Mouse (Mus musculus): Measurements from ENCODE around the gene Tfap4. TPM values are rescaled to one million over a fixed set of nuclear protein-coding genes. Genes with fewer than 3 reads are reported as not detected.
A peak's percentile ranks its signal among the peaks of the same experiment; 100 is the strongest.

Tfap4 gene
- polyA plus RNA-seq, 1 experiment from 2014 or later, result 31.5 TPM

DNA sequence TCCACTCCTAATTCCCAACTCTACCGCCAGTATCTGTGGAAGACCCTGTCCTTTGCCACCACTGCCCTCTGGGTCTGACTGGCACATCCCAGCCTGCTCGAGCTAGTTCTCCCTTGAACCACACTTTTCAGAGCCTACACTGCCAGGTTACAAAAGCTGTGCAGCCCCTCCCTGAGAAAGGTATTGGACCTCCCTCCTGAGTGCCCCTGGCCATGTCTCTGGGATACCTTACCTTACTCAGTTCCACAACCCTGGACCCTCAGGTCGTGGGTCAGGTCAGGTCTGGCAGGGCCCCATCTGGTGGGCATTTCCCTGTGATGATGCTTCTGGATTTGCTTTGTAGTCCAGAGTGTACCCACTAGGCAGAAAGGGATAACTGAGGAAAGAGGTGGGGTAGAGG, 40.0 kb upstream of the Tfap4 start:
- Histone ChIP-seq H3K36me3 (no peaks in the 10 kb centered on the region), H3K27ac (no peak overlapping the region), H3K4me3 (no peak overlapping the region), H3K27me3 (no peaks in the 10 kb centered on the region), H3K9me3 (no peaks in the 10 kb centered on the region), H3K4me1 (peaks cover 90% of the 10 kb centered on the region), H3K9ac (no peak overlapping the region), H3K4me2 (replicated peaks) (no peak overlapping the region)
- no peak for ATAC-seq (ENCODE audit: insufficient number of reproducible peaks, insufficient read depth, low FRiP score, low TSS enrichment)
- WGBS, result 82% methylated on average over 3 of the region's 3 CpGs

- peaks cover 84% of the 10 kb centered on the region for H3K4me1 ChIP-seq
- no peaks in the 10 kb centered on the region for H3K36me3 ChIP-seq
- no peak for ATAC-seq (ENCODE audit: insufficient number of reproducible peaks, insufficient read depth, low FRiP score, low TSS enrichment)
- 30% methylated on average over 6 of the region's 6 CpGs for WGBS
- no peak overlapping the region for H3K9ac ChIP-seq
- H3K27ac ChIP-seq, result peak overlapping the region; percentile 26
- H3K4me2 ChIP-seq (replicated peaks), result peak overlapping the region; percentile 93
- H3K27me3 ChIP-seq, result no peaks in the 10 kb centered on the region
- H3K9me3 ChIP-seq, result no peaks in the 10 kb centered on the region
- H3K4me3 ChIP-seq, result no peak overlapping the region
Measured at GRCm38 (mm10) chr16:4598891-4599543, 39.4 kb upstream of the Tfap4 start.

DNA sequence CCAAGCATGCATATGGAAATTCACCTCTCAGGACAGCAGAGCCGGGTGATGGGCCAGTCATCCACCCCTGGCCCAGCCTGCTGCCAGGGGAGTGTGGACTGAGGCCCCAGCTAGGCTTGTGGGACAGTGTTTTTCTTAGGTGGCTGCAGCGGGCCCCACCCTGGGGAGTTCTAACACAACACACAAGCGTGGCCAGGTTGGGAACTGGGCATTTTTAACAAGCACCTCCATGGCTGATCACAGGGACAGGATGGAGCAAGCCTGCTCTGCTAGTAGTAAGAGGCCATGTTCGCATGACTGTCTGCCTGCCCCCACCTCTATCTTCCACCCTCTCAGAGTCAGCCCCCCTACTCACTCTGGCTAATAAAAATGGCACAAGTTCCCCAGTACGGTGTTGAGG, 38.4 kb upstream of the Tfap4 start:
- Histone ChIP-seq H3K27ac (peak overlapping the region; percentile 97; the same call in 1 of the 2 replicates), H3K4me2 (replicated peaks) (peak overlapping the region; percentile 93; the same call in 1 of the 2 replicates), H3K4me3 (peak overlapping the region; percentile 1; the same call in 1 of the 2 replicates), H3K9me3 (no peaks in the 10 kb centered on the region), H3K9ac (0 out of 2 replicates have a peak overlapping the region, but pooled peaks have one; percentile 1), H3K4me1 (peaks cover 84% of the 10 kb centered on the region), H3K27me3 (no peaks in the 10 kb centered on the region), H3K36me3 (no peaks in the 10 kb centered on the region)
- WGBS, result 59% methylated on average over 5 of the region's 5 CpGs
- ATAC-seq (ENCODE audit: insufficient number of reproducible peaks, insufficient read depth, low FRiP score, low TSS enrichment), result no peak

- H3K9me3 ChIP-seq, result no peaks in the 10 kb centered on the region
- H3K9ac ChIP-seq, result peak overlapping the region; percentile 38
- no peaks in the 10 kb centered on the region for H3K27me3 ChIP-seq
- peak overlapping the region; percentile 93 for H3K4me2 ChIP-seq (replicated peaks)
- peaks cover 84% of the 10 kb centered on the region for H3K4me1 ChIP-seq
- H3K27ac ChIP-seq, result peak overlapping the region; percentile 97; the same call in 1 of the 2 replicates
- no peak for ATAC-seq (ENCODE audit: insufficient number of reproducible peaks, insufficient read depth, low FRiP score, low TSS enrichment)
- H3K4me3 ChIP-seq, result peak overlapping the region; percentile 89; the same call in 1 of the 2 replicates
- 51% methylated on average over 7 of the region's 7 CpGs for WGBS
- H3K36me3 ChIP-seq, result no peaks in the 10 kb centered on the region
Measured at GRCm38 (mm10) chr16:4597296-4597695, 37.6 kb upstream of the Tfap4 start.

- Histone ChIP-seq H3K36me3 (no peaks in the 10 kb centered on the region), H3K9ac (peak overlapping the region; percentile 93), H3K4me1 (peaks cover 81% of the 10 kb centered on the region), H3K4me3 (peak overlapping the region; percentile 89), H3K9me3 (no peaks in the 10 kb centered on the region), H3K27ac (peak overlapping the region; percentile 97; the same call in 1 of the 2 replicates), H3K27me3 (no peaks in the 10 kb centered on the region), H3K4me2 (replicated peaks) (peak overlapping the region; percentile 93)
- 52% methylated on average over 2 of the region's 2 CpGs for WGBS
- ATAC-seq (ENCODE audit: insufficient number of reproducible peaks, insufficient read depth, low FRiP score, low TSS enrichment), result no peak
Measured at GRCm38 (mm10) chr16:4596836-4597235, 37.2 kb upstream of the Tfap4 start.

DNA sequence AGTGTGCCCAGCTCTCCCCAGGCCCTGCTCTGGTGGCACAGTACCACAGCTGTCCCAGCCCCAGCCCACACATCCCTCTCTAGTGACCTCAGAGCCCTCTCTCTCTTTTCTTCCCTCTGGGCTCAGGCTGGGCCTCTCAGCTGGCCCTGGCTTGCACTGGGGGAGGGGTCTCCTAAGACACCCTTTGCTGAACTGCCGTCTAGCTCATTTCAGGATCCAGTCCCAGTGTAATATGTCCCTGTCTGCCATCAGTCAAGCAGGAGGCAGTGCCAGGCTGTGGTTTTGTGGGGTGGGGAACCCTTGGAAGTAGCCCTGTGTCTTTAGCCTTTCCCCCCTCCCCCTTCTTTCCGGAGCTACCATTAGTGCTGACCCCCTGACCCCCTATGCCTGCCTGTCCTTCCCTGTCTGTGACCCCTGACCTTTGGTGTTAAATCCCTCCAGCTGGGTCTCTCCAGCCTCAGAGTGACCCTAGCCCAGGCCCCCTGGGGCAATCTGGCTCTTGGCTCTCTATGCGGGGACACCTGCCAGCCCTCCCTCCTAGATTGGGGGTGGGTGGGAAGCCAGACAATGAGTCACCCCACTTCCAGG, 36.6 kb upstream of the Tfap4 start:
- H3K9me3 ChIP-seq, result no peaks in the 10 kb centered on the region
- 5% methylated on average over 3 of the region's 3 CpGs for WGBS
- no peaks in the 10 kb centered on the region for H3K27me3 ChIP-seq
- H3K4me3 ChIP-seq, result peak overlapping the region; percentile 89
- H3K9ac ChIP-seq, result peak overlapping the region; percentile 93
- H3K4me1 ChIP-seq, result peaks cover 76% of the 10 kb centered on the region
- peak; percentile 7; the same call in 1 of the 2 replicates for ATAC-seq (ENCODE audit: insufficient number of reproducible peaks, insufficient read depth, low FRiP score, low TSS enrichment)
- peak overlapping the region; percentile 97 for H3K27ac ChIP-seq
- H3K36me3 ChIP-seq, result no peaks in the 10 kb centered on the region
- H3K4me2 ChIP-seq (replicated peaks), result peak overlapping the region; percentile 93

DNA sequence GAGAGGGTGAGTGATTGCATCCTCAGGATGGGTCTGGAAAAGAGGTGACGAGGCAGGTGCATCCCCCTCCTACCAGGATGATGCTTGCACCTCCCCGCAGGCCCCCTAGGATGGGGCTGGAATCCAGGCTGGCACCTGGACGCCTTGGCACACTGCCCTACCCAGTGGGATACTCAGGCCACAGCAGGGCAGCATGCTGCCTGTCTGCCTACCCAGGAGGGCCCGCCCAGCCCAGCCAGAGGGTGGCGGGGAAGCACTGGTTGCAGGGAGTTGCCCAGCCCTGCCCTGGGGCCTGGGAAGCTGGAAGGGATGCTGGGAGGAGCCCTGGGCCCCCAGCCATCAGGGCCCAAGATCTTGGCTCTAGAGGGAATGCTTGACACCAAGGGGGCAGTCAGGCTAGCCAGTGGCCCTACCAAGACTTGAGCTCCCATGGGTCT, 35.9 kb upstream of the Tfap4 start:
- Histone ChIP-seq H3K9me3 (no peaks in the 10 kb centered on the region), H3K9ac (peak overlapping the region; percentile 93), H3K36me3 (peaks cover 4% of the 10 kb centered on the region), H3K4me2 (replicated peaks) (peak overlapping the region; percentile 93), H3K27ac (peak overlapping the region; percentile 97), H3K27me3 (no peaks in the 10 kb centered on the region), H3K4me3 (peak overlapping the region; percentile 89), H3K4me1 (peaks cover 71% of the 10 kb centered on the region)
- 1% methylated on average over 5 of the region's 5 CpGs for WGBS
- peak; percentile 6; the same call in 1 of the 2 replicates for ATAC-seq (ENCODE audit: insufficient number of reproducible peaks, insufficient read depth, low FRiP score, low TSS enrichment)

DNA sequence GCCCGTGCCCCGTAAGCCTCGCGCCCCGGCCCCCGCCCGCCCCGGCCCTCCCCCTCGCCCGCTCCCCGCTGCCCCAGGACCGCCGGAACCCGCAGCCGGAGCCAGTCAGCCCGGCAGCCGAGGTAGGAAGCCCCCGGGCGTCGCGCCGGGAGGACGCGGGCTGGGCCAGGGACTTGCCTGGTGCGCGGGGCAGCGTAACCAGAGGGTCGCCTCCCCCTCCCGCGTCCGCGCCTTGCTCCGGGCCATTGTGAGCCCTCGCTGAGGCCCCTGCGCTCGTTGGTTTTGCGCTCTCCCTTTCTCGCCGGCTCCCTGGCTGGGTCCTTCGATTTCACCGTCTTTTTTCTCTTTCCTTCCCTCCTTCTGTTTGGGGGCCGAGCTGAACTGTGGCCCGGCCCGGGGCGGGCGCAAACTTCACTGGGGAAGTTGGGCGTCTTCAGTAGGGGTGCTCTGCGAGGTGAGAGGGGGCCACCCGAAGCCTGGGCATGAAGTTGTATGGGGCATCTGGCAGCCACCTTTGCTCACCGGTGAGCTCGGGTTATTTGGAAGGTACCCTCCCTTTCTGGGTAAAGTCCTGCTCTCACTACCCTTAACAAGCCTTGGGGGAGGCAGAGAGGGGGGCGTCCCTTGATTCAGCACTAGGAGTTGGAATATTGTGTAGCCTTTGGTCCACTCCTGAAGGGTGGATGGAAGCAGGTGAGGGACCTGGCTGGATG, 35.3 kb upstream of the Tfap4 start:
- Histone ChIP-seq H3K4me2 (replicated peaks) (peak overlapping the region; percentile 93), H3K9ac (peak overlapping the region; percentile 93), H3K27ac (peak overlapping the region; percentile 97), H3K36me3 (peaks cover 8% of the 10 kb centered on the region), H3K27me3 (no peaks in the 10 kb centered on the region), H3K4me1 (peaks cover 65% of the 10 kb centered on the region), H3K4me3 (peak overlapping the region; percentile 89), H3K9me3 (no peaks in the 10 kb centered on the region)
- peak; percentile 3; the same call in 1 of the 2 replicates for ATAC-seq (ENCODE audit: insufficient number of reproducible peaks, insufficient read depth, low FRiP score, low TSS enrichment)
- WGBS, result 0% methylated on average over 38 of the region's 52 CpGs

- under 1% methylated on average over 33 of the region's 74 CpGs for WGBS
- peaks cover 8% of the 10 kb centered on the region for H3K36me3 ChIP-seq
Measured at GRCm38 (mm10) chr16:4593971-4594813, 34.5 kb upstream of the Tfap4 start, which contains the start of gene Glis2. Glis2 (plus strand) TSS chr16:4594713.

DNA sequence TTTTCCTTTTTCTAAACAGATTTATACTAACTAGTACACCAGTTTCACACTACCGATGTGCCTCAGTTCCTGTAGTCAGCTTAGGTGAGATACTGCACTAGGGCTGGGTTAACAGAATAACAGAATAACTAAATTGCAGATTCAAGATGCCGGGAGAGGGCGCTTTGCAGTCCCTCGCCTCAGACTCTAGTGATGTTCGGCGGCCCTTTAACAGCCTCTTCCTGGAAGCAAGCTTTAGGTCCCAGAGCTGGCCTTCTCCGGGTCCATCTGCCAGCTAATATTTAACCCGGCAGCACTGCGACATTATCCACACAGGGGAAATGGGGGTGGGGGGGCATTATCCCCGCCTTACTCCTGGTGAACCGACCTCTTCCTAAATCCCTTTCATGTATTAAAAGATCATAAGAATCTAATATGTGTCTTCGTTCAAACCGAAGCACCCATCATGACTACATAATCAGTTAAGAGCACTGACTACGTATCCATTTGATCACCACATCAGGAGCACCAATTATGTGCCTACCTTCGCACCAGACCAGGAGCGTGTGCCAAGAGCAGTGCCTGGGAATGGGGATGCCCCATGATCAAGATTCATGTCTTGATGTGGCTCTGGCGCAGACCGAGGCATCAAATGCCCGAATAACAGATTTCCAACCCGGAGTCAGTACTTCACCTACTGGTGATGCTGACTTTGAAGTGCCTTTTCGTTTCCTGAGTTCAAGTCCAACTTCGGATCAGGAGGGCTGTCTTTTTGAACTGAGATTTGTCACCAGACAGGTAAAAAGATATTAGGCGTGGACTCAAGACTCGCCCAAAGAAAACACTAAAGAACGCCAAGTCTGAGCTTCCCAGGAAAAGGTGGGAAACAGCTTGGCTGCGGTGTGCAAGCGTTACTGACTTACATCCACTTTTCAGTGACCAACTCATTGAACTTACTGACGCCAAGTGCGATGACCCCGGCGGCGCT, 33.5 kb upstream of the Tfap4 start:
- peaks cover 8% of the 10 kb centered on the region for H3K36me3 ChIP-seq
- no peaks in the 10 kb centered on the region for H3K27me3 ChIP-seq
- H3K4me2 ChIP-seq (replicated peaks), result peak overlapping the region; percentile 93
- H3K9ac ChIP-seq, result peak overlapping the region; percentile 93
- peak overlapping the region; percentile 89 for H3K4me3 ChIP-seq
- no peak for ATAC-seq (ENCODE audit: insufficient number of reproducible peaks, insufficient read depth, low FRiP score, low TSS enrichment)
- H3K9me3 ChIP-seq, result no peaks in the 10 kb centered on the region
- WGBS, result 13% methylated on average over 32 of the region's 32 CpGs
- peaks cover 47% of the 10 kb centered on the region for H3K4me1 ChIP-seq
- H3K27ac ChIP-seq, result peak overlapping the region; percentile 97

More at GRCm38 (mm10) chr16:4593971-4594813, 34.5 kb upstream of the Tfap4 start, which contains the start of gene Glis2:
- H3K27me3 ChIP-seq, result no peaks in the 10 kb centered on the region
- H3K4me3 ChIP-seq, result peak within 1 kb of the TSS; percentile 89
- peak within 1 kb of the TSS; percentile 93 for H3K9ac ChIP-seq
- H3K9me3 ChIP-seq, result no peaks in the 10 kb centered on the region
- H3K27ac ChIP-seq, result peak within 1 kb of the TSS; percentile 97
- peak within 1 kb of the TSS; percentile 93 for H3K4me2 ChIP-seq (replicated peaks)
- peak; percentile 75 for ATAC-seq (ENCODE audit: insufficient number of reproducible peaks, insufficient read depth, low FRiP score, low TSS enrichment)
- peaks cover 57% of the 10 kb centered on the region for H3K4me1 ChIP-seq
